Mouse (Mus musculus): ENCODE results near the gene Fam172a. TPM values are rescaled to one million over a fixed set of nuclear protein-coding genes. Genes with fewer than 3 reads are reported as not detected.
A peak's percentile ranks its signal among the peaks of the same experiment; 100 is the strongest.

The Fam172a gene
- polyA plus RNA-seq, 1 experiment from 2014 or later: 53.6 TPM

GRCm38 (mm10) chr13:77900843-77901242 lies 199.0 kb downstream of the Fam172a start:
- H3K9me3 ChIP-seq (ENCODE audit: control insufficient read depth, low read length): no peaks in the 10 kb centered on the region
- no peak overlapping the region for H3K9ac ChIP-seq (ENCODE audit: low read length)
- no peaks in the 10 kb centered on the region for H3K27me3 ChIP-seq (ENCODE audit: control insufficient read depth, insufficient read depth, low read length)
- peaks cover 11% of the 10 kb centered on the region; the same call in 1 of the 2 replicates for H3K4me1 ChIP-seq (ENCODE audit: control insufficient read depth, insufficient read depth, low read length)
- H3K36me3 ChIP-seq (ENCODE audit: control insufficient read depth, insufficient read depth, low read length): no peaks in the 10 kb centered on the region
- ATAC-seq (ENCODE audit: low FRiP score) (peak; percentile 73), DNase-seq (ENCODE audit: low spot score, missing footprints) (no peak)
- no peak overlapping the region for H3K4me2 ChIP-seq
- no peak overlapping the region for H3K27ac ChIP-seq (ENCODE audit: low read depth, low read length)
- no peak overlapping the region for H3K4me3 ChIP-seq (ENCODE audit: low read depth, low read length)

DNA sequence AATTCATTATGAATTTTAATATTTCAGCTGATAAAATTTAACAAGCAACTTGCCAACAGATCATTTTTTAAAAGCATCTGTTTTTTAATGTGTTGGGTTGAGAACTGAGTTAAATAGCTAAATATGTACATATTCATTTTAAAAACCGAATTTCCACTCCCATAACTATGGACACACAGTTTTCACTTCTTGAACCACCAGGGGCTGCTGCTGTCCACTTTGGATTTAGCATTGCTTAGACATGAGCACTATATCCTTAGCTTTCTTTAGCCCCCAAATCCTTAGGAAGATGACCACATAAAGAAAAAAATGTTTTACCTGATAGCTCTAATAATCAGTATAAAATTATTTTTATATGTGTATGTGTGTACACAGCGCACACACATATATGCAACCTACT lies 207.4 kb downstream of the Fam172a start:
- Histone ChIP-seq H3K27ac (ENCODE audit: low read depth, low read length) (no peak overlapping the region), H3K36me3 (ENCODE audit: control insufficient read depth, insufficient read depth, low read length) (no peaks in the 10 kb centered on the region), H3K9me3 (ENCODE audit: control insufficient read depth, low read length) (no peaks in the 10 kb centered on the region), H3K4me1 (ENCODE audit: control insufficient read depth, insufficient read depth, low read length) (no peaks in the 10 kb centered on the region), H3K4me2 (no peak overlapping the region), H3K27me3 (ENCODE audit: control insufficient read depth, insufficient read depth, low read length) (no peaks in the 10 kb centered on the region), H3K9ac (ENCODE audit: low read length) (no peak overlapping the region), H3K4me3 (ENCODE audit: low read depth, low read length) (no peak overlapping the region)
- ATAC-seq (ENCODE audit: low FRiP score) (no peak), DNase-seq (ENCODE audit: low spot score, missing footprints) (no peak)
- WGBS: 84% methylated on average over 2 of the region's 2 CpGs

DNA sequence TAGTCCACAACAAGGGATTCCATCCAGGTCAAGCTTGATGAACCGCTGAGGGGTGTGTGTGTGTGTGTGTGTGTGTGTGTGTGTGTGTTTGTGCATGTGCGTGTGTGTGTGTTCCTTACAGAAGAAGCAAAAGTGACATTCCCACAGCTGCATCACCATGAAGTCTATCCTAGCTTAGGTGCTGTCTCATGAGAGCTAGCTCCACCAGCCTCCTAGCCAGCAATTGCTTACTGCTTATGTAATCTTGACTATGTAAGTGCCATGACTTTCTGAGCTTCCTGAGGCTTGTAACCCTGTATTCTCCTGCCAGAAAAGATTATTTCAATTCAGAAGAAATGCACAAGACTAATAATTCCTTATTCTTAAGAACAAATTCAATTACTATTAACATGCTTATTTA lies 221.0 kb downstream of the Fam172a start:
- Histone ChIP-seq H3K27ac (ENCODE audit: low read depth, low read length) (no peak overlapping the region), H3K9me3 (ENCODE audit: control insufficient read depth, low read length) (no peaks in the 10 kb centered on the region), H3K4me1 (ENCODE audit: control insufficient read depth, insufficient read depth, low read length) (no peaks in the 10 kb centered on the region), H3K4me3 (ENCODE audit: low read depth, low read length) (no peak overlapping the region), H3K9ac (ENCODE audit: low read length) (no peak overlapping the region), H3K36me3 (ENCODE audit: control insufficient read depth, insufficient read depth, low read length) (no peaks in the 10 kb centered on the region), H3K27me3 (ENCODE audit: control insufficient read depth, insufficient read depth, low read length) (no peaks in the 10 kb centered on the region), H3K4me2 (no peak overlapping the region)
- DNase-seq (ENCODE audit: low spot score, missing footprints) (no peak), ATAC-seq (ENCODE audit: low FRiP score) (no peak)
- 88% methylated on average over 2 of the region's 2 CpGs for WGBS

- no peak for DNase-seq (ENCODE audit: low spot score, missing footprints)
- Histone ChIP-seq H3K27me3 (ENCODE audit: control insufficient read depth, insufficient read depth, low read length) (no peaks in the 10 kb centered on the region), H3K36me3 (ENCODE audit: control insufficient read depth, insufficient read depth, low read length) (no peaks in the 10 kb centered on the region), H3K9ac (ENCODE audit: low read length) (no peak overlapping the region), H3K4me3 (ENCODE audit: low read depth, low read length) (no peak overlapping the region), H3K4me2 (no peak overlapping the region), H3K9me3 (ENCODE audit: control insufficient read depth, low read length) (no peaks in the 10 kb centered on the region), H3K27ac (ENCODE audit: low read depth, low read length) (no peak overlapping the region), H3K4me1 (ENCODE audit: control insufficient read depth, insufficient read depth, low read length) (peaks cover 13% of the 10 kb centered on the region)
- 0% methylated on average over 1 of the region's 1 CpGs for WGBS
- ATAC-seq (ENCODE audit: low FRiP score): no peak
Observed at GRCm38 (mm10) chr13:77957611-77958010, 255.8 kb downstream of the Fam172a start.

DNA sequence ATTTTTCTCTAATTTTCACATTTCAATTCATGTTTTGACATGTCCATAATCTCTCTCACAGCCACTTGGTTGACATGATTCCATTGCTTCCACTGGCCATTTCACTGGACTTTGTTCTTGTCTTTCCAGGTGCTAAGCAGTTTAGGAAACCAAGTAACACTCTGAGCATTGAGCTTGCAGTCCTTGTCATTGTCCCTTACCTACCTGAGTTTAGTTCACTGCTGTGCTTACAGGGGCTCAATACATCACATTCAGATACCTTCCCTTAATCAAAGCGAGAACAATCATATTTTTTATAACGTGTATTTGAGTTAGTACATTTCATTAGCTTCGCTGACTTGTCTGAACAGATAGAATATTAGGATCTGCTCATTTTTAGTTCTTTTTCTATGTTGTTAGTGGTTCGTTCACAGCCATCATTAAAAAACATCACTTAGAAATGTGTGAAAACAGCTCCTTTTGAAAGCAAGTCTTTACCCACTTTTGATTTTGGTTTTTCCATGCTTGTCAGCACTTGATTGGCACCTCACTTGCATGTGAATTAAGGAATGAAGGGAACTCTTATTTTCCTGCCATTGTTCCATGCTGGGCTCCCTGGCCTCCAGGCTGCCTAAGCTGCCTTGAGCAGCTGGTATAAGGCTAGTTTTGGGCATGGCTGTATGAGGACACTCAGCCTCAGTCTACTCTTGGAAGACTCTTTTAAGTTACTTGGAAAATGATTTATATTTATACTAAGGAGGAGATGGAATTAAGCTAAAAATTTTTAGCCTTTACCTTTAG lies 257.9 kb downstream of the Fam172a start:
- H3K27ac ChIP-seq (ENCODE audit: low read depth, low read length): peak overlapping the region; percentile 57
- H3K9ac ChIP-seq (ENCODE audit: low read length): no peak overlapping the region
- WGBS: 50% methylated on average over 4 of the region's 4 CpGs
- no peaks in the 10 kb centered on the region for H3K9me3 ChIP-seq (ENCODE audit: control insufficient read depth, low read length)
- ATAC-seq (ENCODE audit: low FRiP score) (peak; percentile 93), DNase-seq (ENCODE audit: low spot score, missing footprints) (peak; percentile 89)
- no peaks in the 10 kb centered on the region for H3K27me3 ChIP-seq (ENCODE audit: control insufficient read depth, insufficient read depth, low read length)
- peaks cover 13% of the 10 kb centered on the region for H3K4me1 ChIP-seq (ENCODE audit: control insufficient read depth, insufficient read depth, low read length)
- no peak overlapping the region for H3K4me3 ChIP-seq (ENCODE audit: low read depth, low read length)
- no peaks in the 10 kb centered on the region for H3K36me3 ChIP-seq (ENCODE audit: control insufficient read depth, insufficient read depth, low read length)
- no peak overlapping the region for H3K4me2 ChIP-seq

- DNase-seq (ENCODE audit: low spot score, missing footprints) (no peak), ATAC-seq (ENCODE audit: low FRiP score) (no peak)
- no peak overlapping the region for H3K4me3 ChIP-seq (ENCODE audit: low read depth, low read length)
- H3K4me2 ChIP-seq: no peak overlapping the region
- H3K9me3 ChIP-seq (ENCODE audit: control insufficient read depth, low read length): no peaks in the 10 kb centered on the region
- no peak overlapping the region for H3K27ac ChIP-seq (ENCODE audit: low read depth, low read length)
- WGBS: 85% methylated on average over 3 of the region's 3 CpGs
- no peaks in the 10 kb centered on the region for H3K27me3 ChIP-seq (ENCODE audit: control insufficient read depth, insufficient read depth, low read length)
- H3K36me3 ChIP-seq (ENCODE audit: control insufficient read depth, insufficient read depth, low read length): no peaks in the 10 kb centered on the region
- H3K9ac ChIP-seq (ENCODE audit: low read length): no peak overlapping the region
- H3K4me1 ChIP-seq (ENCODE audit: control insufficient read depth, insufficient read depth, low read length): peaks cover 2% of the 10 kb centered on the region; the same call in 1 of the 2 replicates
Observed at GRCm38 (mm10) chr13:77976248-77976647, 274.4 kb downstream of the Fam172a start.

- Histone ChIP-seq H3K27ac (ENCODE audit: low read depth, low read length) (no peak overlapping the region), H3K4me2 (no peak overlapping the region), H3K36me3 (ENCODE audit: control insufficient read depth, insufficient read depth, low read length) (no peaks in the 10 kb centered on the region), H3K4me3 (ENCODE audit: low read depth, low read length) (no peak overlapping the region), H3K9ac (ENCODE audit: low read length) (no peak overlapping the region), H3K9me3 (ENCODE audit: control insufficient read depth, low read length) (no peaks in the 10 kb centered on the region), H3K4me1 (ENCODE audit: control insufficient read depth, insufficient read depth, low read length) (peaks cover 2% of the 10 kb centered on the region; the same call in 1 of the 2 replicates), H3K27me3 (ENCODE audit: control insufficient read depth, insufficient read depth, low read length) (no peaks in the 10 kb centered on the region)
- peak; percentile 79 for ATAC-seq (ENCODE audit: low FRiP score)
- DNase-seq (ENCODE audit: low spot score, missing footprints): no peak
- 57% methylated on average over 1 of the region's 1 CpGs for WGBS
Observed at GRCm38 (mm10) chr13:77977121-77977520, 275.3 kb downstream of the Fam172a start.

DNA sequence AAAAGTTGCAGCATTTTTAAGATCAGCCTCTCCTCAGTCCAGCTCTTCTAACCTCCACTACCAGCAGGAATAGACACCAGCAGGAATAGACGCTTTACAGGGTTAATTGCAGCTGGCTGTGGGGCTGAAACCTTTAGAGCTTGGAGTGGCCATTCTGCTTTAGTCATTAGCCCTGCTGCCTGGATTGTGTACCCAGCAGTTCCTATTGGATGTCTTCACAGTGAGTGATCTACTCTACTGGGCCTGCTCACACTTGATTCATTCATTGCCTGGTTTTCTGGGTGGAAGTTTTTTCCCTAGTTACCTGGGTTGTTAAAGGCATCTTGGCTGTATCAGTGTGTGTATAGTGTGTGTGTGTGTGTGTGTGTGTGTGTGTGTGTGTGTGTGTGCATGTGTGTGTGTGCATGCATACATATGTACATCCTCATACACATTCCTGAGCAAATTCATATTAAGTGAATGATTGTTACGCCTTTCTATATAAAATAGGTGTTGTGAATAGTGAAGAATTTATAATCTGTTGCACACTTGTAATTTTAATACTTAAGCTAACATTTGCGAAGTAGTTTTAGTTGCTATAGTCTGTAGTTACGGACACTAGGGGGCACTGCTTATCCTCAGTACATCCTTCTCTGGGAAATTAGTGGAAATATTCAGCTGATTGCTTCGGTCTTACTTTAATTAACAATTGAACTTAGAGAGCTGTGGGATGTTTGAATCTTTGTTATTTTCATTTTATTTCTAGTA lies 280.4 kb downstream of the Fam172a start:
- H3K4me1 ChIP-seq (ENCODE audit: control insufficient read depth, insufficient read depth, low read length): peaks cover 3% of the 10 kb centered on the region
- WGBS: 30% methylated on average over 5 of the region's 5 CpGs
- no peak overlapping the region for H3K4me3 ChIP-seq (ENCODE audit: low read depth, low read length)
- no peaks in the 10 kb centered on the region for H3K27me3 ChIP-seq (ENCODE audit: control insufficient read depth, insufficient read depth, low read length)
- H3K9ac ChIP-seq (ENCODE audit: low read length): no peak overlapping the region
- no peak overlapping the region for H3K4me2 ChIP-seq
- H3K27ac ChIP-seq (ENCODE audit: low read depth, low read length): no peak overlapping the region
- H3K9me3 ChIP-seq (ENCODE audit: control insufficient read depth, low read length): no peaks in the 10 kb centered on the region
- ATAC-seq (ENCODE audit: low FRiP score): peak; percentile 70
- no peaks in the 10 kb centered on the region for H3K36me3 ChIP-seq (ENCODE audit: control insufficient read depth, insufficient read depth, low read length)
- no peak for DNase-seq (ENCODE audit: low spot score, missing footprints)

- no peak for DNase-seq (ENCODE audit: low spot score, missing footprints)
- H3K9me3 ChIP-seq (ENCODE audit: control insufficient read depth, low read length): no peaks in the 10 kb centered on the region
- peak; percentile 23; the same call in 1 of the 2 replicates for ATAC-seq (ENCODE audit: low FRiP score)
- H3K36me3 ChIP-seq (ENCODE audit: control insufficient read depth, insufficient read depth, low read length): no peaks in the 10 kb centered on the region
- H3K4me3 ChIP-seq (ENCODE audit: low read depth, low read length): no peak overlapping the region
- H3K27me3 ChIP-seq (ENCODE audit: control insufficient read depth, insufficient read depth, low read length): no peaks in the 10 kb centered on the region
- WGBS: 67% methylated on average over 2 of the region's 2 CpGs
- H3K4me1 ChIP-seq (ENCODE audit: control insufficient read depth, insufficient read depth, low read length): peaks cover 3% of the 10 kb centered on the region
- no peak overlapping the region for H3K27ac ChIP-seq (ENCODE audit: low read depth, low read length)
- no peak overlapping the region for H3K4me2 ChIP-seq
- no peak overlapping the region for H3K9ac ChIP-seq (ENCODE audit: low read length)
Observed at GRCm38 (mm10) chr13:77982852-77983202, 281.0 kb downstream of the Fam172a start.
